Mouse (Mus musculus): Measurements from ENCODE around the gene Aoc3.

- TF ChIP-seq POLR2A (IDR thresholded peaks at IDR 0.05; ENCODE audit: insufficient read length, low read depth): no peak
- TF ChIP-seq E2F4 (IDR thresholded peaks at IDR 0.05; ENCODE audit: insufficient read depth): no peak
- TF ChIP-seq MYOG (IDR thresholded peaks at IDR 0.05; ENCODE audit: control insufficient read depth in 1 of 3, insufficient read depth in 1 of 3, insufficient read length in 2 of 3, low read depth in 2 of 3): no peak
- TF ChIP-seq CEBPB (IDR thresholded peaks at IDR 0.05; ENCODE audit: insufficient read depth, poor library complexity, severe bottlenecking): no peak
- no peak for TF ChIP-seq TCF12 (IDR thresholded peaks at IDR 0.05; ENCODE audit: insufficient read depth, poor library complexity, severe bottlenecking)
- TF ChIP-seq MAX (IDR thresholded peaks at IDR 0.05; ENCODE audit: low read depth): no peak
- no peak for TF ChIP-seq MYOD1 (IDR thresholded peaks at IDR 0.05; ENCODE audit: control insufficient read depth in 1 of 3, insufficient read length in 2 of 3, low read depth in 2 of 3)
- TF ChIP-seq USF1 (IDR thresholded peaks at IDR 0.05; ENCODE audit: low read depth): no peak
- no peak for TF ChIP-seq REST (IDR thresholded peaks at IDR 0.05; ENCODE audit: insufficient read depth, insufficient read length)
These were observed 15.8 kb upstream of the Aoc3 start for GRCm38 (mm10) chr11:101314567-101314966.

Data from myocyte (in vitro differentiated cells).